Mouse (Mus musculus) brain, embryonic 14.5 days (tissue): Measurements from ENCODE around the gene Iqsec1. TPM values are rescaled to one million over a fixed set of nuclear protein-coding genes. Genes with fewer than 3 reads are reported as not detected.

Source experiments
- DNase-seq: peaks from one replicate; pipeline ENCODE4 v3.0.0-alpha.2; 2011; ENCODE audit warnings: low read depth
- CTCF ChIP-seq: fragments of 200-500 bp; IDR thresholded peaks from 2 replicates; pipeline ENCODE4 v1.5.1; 2012; ENCODE audit warnings: inconsistent platforms, mild to moderate bottlenecking, moderate library complexity, borderline replicate concordance; ENCODE audit not compliant: insufficient read depth, insufficient read length; ENCODE audit errors: extremely low read depth
- POLR2A ChIP-seq: fragments of 200-500 bp; IDR thresholded peaks from 2 replicates; pipeline ENCODE4 v1.6.1; 2012; ENCODE audit warnings: mild to moderate bottlenecking, inconsistent platforms, borderline replicate concordance; ENCODE audit not compliant: poor library complexity, insufficient read depth, insufficient read length, severe bottlenecking; ENCODE audit errors: extremely low read depth
- polyA plus RNA-seq: library from polyadenylated mRNA; depleted of rRNA; stranded (reverse); fragments of >200 nt; gene quantifications from 2 replicates; pipeline ENCODE4 v1.2.3, GENCODE M21; 2012

Iqsec1 gene
- polyA plus RNA-seq, 1 experiment, result 91.1 TPM

DNA sequence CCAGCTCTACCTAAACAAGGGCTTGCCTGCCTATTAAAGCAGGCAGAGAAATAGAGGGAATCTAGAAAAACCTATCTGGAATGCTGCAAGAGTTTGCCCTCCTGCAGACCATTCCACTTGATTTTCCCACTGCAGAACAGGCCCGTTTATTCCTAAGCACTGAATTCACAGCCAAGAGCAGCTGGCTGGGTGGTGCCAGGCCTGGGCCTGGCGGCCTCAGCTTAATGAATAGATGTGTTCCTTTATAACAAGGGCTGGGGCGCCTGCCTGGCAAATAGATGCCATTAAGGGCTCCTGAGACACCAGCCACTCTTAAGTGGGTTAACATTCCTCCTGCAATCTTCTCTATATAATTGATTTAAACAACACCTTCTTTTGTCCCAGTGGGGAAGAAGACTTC is 265.5 kb downstream of the Iqsec1 start:
- TF ChIP-seq CTCF (no peak), POLR2A (no peak)
- DNase-seq, result peak; percentile 89

- peak; percentile 41 for DNase-seq
- no peak for TF ChIP-seq POLR2A
- no peak for TF ChIP-seq CTCF
Measured at GRCm38 (mm10) chr6:90720996-90721746, 267.3 kb downstream of the Iqsec1 start.

GRCm38 (mm10) chr6:90720201-90720600 is 268.3 kb downstream of the Iqsec1 start:
- TF ChIP-seq POLR2A (no peak), CTCF (no peak)
- DNase-seq, result no peak

GRCm38 (mm10) chr6:90719402-90719801 is 269.1 kb downstream of the Iqsec1 start:
- DNase-seq, result no peak
- no peak for TF ChIP-seq CTCF
- no peak for TF ChIP-seq POLR2A

DNA sequence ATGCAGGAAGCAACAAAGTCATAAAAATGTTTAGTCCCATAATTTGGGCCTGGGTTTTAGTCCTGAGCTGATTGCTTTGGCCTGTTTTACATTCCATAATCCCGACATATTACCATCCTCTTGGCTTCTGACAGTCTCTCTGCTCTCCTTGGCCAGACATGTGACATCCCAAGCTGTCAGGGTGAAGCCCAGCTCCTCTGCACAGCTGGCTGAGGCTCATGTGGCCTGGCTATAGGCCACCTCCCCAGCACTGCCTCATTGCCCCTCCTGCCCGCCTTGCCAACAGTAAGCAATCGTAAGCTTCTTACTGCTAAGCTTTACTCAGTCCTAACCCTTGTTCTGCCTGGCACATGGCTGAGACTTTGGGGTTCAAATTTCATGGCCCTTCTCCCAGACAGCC is 270.0 kb downstream of the Iqsec1 start:
- no peak for DNase-seq
- TF ChIP-seq CTCF, result no peak
- TF ChIP-seq POLR2A, result no peak

DNA sequence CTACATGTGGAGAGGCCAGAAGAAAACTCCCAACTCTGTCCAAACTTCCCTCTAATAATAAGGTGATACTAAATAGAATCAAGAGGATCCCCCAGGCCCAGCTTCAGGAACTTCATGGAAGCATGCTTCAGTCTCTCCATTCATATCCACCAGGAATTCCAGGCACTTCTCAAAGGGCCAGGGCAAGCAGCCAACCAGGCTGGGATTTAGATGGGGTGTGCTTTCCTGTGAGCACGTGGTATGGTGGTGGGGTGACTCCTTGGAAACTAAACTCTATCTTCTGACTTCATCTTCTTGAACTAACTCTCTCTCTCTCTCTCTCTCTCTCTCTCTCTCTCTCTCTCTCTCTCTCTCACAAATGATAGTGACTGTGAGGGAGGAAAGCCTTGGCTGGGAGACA is 270.8 kb downstream of the Iqsec1 start:
- DNase-seq, result peak; percentile 74
- TF ChIP-seq CTCF, result no peak
- no peak for TF ChIP-seq POLR2A

DNA sequence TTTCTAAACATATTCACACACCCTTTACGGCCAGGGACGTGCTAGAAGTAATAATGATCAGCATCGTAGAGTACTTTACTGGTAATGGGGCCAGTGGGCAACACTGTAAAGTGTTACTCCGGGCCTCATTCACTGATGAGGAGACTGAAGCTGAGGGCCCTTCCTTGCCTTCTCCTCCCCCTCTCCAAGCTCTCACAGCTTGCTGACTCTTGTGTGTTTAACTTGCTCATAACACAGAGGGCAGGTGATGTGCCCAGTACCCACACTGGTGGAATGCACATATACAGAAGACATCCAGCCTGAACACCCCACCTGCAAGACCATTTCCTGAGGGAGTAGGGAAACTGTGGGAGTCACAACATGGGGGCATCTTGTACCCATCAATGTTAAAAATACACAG is 271.6 kb downstream of the Iqsec1 start:
- DNase-seq, result no peak
- TF ChIP-seq CTCF (no peak), POLR2A (no peak)

DNA sequence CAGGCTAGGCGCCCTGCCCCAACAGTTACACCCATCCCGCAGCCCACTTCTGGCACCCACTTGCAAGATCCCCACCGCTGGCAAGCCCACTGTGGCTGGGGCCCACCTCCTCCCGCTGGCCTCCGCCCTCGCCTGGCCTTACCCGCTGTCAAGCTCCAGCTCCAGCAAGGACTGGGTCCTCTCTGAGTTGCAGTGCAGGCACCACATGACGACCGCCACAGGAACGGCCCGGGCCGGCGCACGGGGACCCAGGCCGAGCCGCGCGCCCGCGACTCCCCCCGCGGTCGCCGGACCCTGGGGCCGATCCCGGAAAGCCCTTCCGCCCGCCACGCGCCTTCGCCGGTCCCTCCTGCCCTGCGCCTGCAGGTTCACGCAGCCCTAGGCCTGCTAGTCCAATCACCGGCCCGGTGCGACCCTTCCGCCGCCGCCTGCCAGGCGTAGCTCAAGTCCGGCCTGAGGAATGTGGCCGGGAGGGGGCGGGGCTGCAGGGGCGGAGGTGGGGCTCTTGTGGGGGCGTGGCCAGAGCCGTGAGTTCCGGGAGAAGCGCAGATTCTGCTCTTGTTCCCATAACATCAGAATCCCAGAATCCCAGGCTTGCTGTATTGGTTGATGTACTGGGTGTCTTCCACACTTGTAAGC is 272.3 kb downstream of the Iqsec1 start:
- DNase-seq, result peak; percentile 89
- TF ChIP-seq CTCF (no peak), POLR2A (no peak)

GRCm38 (mm10) chr6:90715245-90715905 is 273.1 kb downstream of the Iqsec1 start:
- peak; percentile 80 for DNase-seq
- no peak for TF ChIP-seq POLR2A
- no peak for TF ChIP-seq CTCF

- DNase-seq, result no peak
- TF ChIP-seq CTCF (no peak), POLR2A (no peak)
Measured at GRCm38 (mm10) chr6:90713650-90714049, 274.8 kb downstream of the Iqsec1 start.

DNA sequence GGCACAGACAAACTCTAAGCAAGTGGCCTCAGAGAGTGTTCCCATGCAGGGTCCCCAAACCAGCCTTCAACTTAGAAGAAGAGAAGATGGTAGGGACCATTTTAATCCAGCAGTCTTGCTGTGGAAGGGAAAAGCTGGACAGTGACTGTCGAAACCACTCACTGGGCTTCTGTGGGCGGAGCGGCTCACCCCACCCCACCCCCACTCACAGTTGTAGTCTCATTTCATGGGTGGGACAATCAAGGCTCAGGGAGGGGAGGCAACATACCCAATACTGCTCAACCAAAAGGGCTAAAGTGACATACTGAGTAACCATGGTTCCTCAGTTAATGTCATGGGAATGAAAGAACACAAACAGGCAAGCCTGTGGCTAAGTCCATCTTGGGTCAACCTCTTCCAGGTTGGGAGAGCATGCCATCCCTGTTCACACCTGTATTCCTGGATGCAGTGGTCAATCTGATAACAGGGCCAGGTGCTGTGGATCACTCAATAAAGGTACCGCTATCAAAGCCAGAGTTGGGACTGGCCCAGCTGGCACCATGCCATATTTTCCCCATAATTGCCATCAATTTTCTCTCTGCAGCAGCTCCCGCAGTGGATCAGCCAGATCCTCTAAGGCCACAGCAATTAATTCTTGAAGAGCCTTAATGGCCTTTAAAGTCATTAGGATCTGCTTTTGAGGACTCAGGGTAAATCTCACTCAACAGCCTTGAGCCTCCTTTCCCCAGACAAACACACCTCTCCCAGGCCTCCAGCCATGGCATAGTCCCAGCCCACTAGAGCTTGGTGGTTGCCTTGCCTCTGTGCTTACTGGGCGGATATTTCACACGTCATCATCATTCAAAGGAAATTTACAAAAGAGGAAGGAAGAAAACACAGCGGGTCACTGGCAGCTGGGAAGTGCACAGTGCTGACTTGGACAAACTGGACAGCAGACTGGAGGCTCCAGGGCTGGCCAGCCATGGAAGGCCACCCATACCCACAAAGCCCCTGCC is 275.7 kb downstream of the Iqsec1 start:
- TF ChIP-seq CTCF (no peak), POLR2A (no peak)

DNA sequence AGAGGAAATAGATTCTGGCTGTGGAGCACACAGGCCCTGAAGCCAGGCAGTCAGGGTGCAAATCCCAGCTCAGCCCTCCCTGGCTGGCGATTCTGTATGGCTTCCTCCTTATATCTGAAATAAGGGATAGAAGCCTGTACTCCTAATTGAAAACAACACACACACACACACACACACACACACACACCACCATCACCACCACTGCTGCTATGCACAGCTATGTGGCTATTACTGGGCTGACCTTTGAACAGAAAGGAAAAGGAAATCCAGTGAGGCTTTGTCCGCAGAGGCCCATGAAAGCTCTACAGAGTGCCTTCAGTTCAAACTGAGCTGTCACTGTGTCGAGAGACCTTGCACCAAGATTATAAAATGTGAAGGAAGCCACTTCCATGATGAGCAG is 276.4 kb downstream of the Iqsec1 start:
- TF ChIP-seq CTCF, result no peak
- no peak for TF ChIP-seq POLR2A
- DNase-seq, result no peak

More for the DNA sequence above, 275.7 kb downstream of the Iqsec1 start:
- DNase-seq, result peak; percentile 69
